Mouse (Mus musculus) heart, adult 2 months (tissue): ENCODE measurements around the gene Msln.

Experiments used
- CTCF ChIP-seq: fragments of 200-600 bp; IDR thresholded peaks from 2 replicates; pipeline ENCODE4 v1.8.1; 2022; ENCODE audit warnings: antibody characterized with exemption, mild to moderate bottlenecking, moderate library complexity
- POLR2A ChIP-seq: fragments of 200-500 bp; IDR thresholded peaks from 2 replicates; pipeline ENCODE4 v1.6.1; 2011; ENCODE audit warnings: mild to moderate bottlenecking, low read depth, low read length, control low read depth; ENCODE audit not compliant: insufficient read depth

DNA sequence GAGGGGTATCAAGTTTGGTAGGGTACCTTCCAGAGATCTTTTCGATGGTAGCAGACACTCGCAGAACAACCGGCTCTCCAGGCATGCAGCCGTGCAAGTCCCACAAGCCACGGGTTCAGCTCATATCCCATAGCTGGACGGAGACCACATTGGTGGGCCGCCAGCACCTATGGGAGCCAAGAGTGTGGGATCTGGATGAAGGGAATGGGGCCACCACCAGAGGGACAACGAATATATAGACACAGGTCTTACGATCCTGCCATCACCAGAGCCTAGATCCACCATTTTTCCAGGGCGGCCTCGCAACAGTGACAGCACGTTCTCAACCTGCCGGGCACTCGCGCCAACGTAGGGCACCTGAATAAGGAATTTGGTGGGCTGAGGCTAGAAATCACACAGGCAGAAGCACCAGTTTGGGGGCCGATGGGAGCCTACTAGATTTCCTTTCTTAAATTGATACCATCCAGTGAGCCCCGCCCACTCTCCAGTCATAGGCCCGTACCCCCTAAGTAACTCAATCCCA, 37.2 kb upstream of the Msln start:
- no peak for TF ChIP-seq POLR2A
- TF ChIP-seq CTCF = no peak
